Mouse (Mus musculus): ENCODE measurements around the gene Wtap.
"Not testable (repeated sequence)": the region's sequence is repeated elsewhere in the genome, so short reads cannot be mapped to it uniquely, and the experiment has no call there.

Gene Wtap

GRCm38 (mm10) chr17:12994069-12994468 is at the start of gene Wtap:
Wtap (minus strand) TSS chr17:12994169.
- no peak for DNase-seq

DNA sequence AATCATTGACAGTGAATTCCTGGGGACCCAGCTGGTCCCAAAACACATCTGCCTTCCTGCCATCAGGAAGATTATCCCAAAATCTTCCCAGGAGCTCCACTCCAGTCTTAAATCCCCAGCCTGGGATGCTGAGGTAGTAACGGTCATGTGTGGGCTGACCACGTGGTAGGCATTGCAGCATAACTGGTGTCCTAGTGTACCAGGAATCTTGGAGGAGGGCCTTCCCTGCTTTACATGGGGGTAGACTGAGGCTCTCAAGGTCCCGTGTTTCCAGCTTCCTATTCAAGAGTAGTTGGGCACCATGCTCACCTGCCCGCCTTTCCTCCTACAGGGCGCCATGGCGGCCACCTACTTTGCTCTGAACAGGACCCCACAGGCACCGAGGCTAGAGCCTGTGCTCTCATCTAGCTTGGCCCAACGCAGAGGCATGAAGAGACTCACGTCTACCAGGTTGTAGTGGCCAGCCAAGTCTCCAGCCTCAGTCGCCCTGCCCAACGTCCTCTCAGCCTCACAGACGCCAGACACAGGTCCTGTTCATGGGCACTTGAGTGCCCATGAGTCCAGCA is 42.7 kb upstream of the Wtap start:
- not testable (repeated sequence) for DNase-seq

GRCm38 (mm10) chr17:13013316-13013715 is 19.3 kb upstream of the Wtap start:
- no peak for DNase-seq

GRCm38 (mm10) chr17:13009887-13010286 is 15.9 kb upstream of the Wtap start:
- DNase-seq = no peak

DNA sequence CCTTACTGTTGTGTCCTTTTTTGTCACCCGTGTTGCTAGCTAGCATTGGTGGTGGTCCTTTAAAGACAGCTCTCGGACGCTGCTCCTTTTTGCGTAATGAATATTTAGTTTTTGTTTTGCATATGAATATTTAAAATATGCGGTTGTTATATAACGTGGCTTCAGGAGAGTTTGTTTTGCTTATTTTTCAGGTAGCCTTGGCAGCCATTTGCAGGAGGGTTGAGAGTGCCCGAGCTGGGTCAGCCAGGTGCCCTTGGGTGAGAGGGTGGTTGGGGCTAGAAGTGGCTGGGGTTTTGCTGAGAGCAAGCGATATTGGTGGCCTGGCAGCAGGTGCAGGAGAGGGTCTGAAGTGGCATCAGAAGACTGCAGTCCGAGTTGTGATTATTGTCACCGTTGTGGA is 14.6 kb upstream of the Wtap start:
- no peak for DNase-seq

GRCm38 (mm10) chr17:13007730-13008425 is 13.9 kb upstream of the Wtap start:
- DNase-seq = peak; percentile 99

- DNase-seq = no peak
Measured at GRCm38 (mm10) chr17:13006984-13007383, 13.0 kb upstream of the Wtap start.

- DNase-seq = not testable (repeated sequence)
Measured at GRCm38 (mm10) chr17:13006546-13006945, 12.6 kb upstream of the Wtap start, which contains the start of gene Sod2. Sod2 (plus strand) TSS chr17:13006846.

DNA sequence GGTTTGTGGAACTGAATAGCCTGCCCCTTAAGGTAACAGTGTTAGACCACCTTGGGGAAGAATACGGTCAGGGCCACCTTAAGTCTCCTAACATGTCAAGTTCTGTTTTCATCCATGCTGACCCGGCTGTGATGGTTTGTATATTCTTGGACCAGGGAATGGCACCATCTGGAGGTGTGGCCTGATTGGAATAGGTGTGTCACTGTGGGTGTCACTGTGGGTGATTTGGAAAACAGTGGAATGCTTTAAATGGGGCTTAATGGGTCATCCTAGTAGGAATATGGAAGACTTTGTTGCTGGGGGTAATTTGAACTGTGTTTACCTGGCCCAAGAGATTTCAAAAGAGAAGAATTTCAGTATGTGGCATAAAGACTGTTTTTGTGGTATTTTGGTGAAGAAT is 10.5 kb upstream of the Wtap start:
- DNase-seq = not testable (repeated sequence)

DNA sequence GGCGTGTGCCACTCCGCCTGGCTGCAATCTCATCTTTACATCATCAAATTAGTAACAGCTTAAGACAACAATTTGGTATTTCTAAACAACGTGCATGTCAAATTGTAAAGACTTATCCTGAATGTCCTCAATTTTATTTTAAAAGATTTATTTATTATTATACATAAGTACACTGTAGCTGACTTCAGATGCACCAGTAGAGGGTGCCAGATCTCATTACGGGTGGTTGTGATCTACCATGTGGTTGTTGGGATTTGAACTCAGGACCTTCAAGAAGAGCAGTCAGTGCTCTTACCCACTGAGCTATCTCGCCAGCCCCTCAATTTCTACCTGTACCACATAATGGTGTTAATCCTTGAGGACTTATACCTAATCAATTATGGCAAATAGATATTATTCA is 8.3 kb upstream of the Wtap start:
- not testable (repeated sequence) for DNase-seq

- no peak for DNase-seq
Measured at GRCm38 (mm10) chr17:12999069-12999468, 5.1 kb upstream of the Wtap start.

DNA sequence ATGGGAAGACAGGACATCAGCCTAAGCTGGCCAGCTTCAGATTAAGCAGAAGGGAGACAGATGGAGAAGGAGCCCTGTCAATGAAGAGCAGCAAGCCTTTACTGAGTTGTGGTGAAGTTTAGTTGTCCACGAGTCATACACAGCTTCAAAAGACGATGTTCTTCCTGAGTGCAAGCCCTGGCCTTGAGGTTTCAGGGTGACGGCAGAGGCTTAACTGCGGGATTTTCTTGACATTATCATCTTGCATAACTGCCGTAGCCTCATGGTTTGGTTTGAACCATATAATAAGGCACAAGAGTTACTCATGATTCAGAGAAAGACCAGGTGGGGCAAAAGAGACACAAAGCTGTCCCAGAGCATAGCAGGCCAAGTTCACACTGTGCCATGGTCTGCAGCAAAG is 3.9 kb upstream of the Wtap start:
- no peak for DNase-seq

GRCm38 (mm10) chr17:12996345-12996744 is 2.4 kb upstream of the Wtap start:
- peak; percentile 52 for DNase-seq

GRCm38 (mm10) chr17:12992470-12992991 is 1.4 kb downstream of the Wtap start:
- DNase-seq = peak; percentile 93

- peak; percentile 88 for DNase-seq
Measured at GRCm38 (mm10) chr17:12991635-12992358, 2.2 kb downstream of the Wtap start.

- no peak for DNase-seq
Measured at GRCm38 (mm10) chr17:12991194-12991634, 2.8 kb downstream of the Wtap start.

DNA sequence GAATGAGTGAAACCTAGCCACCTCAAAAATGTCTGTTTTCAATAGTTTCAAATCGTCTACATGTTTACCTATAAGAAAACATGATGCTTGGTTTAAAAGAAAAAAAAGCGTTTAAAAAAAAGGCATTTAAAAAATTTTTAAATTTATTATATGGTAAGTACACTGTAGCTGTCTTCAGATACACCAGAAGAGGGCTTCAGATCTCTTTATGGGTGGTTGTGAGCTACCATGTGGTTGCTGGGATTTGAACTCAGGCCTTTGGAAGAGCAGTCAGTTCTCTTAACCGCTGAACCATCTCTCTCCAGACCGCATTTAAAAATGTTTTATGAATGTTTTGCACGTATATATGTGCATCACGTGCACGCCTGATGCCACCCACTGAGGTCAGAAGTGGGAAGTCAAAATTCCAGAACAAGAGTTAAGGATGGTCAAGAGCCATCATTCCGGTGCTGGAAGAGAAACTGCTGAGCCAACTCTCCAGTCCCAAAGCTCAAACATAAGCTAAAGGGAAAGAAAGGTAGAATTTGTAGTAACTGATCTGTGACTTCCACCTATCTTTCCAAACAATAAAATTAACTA is 3.3 kb downstream of the Wtap start:
- DNase-seq = no peak

DNA sequence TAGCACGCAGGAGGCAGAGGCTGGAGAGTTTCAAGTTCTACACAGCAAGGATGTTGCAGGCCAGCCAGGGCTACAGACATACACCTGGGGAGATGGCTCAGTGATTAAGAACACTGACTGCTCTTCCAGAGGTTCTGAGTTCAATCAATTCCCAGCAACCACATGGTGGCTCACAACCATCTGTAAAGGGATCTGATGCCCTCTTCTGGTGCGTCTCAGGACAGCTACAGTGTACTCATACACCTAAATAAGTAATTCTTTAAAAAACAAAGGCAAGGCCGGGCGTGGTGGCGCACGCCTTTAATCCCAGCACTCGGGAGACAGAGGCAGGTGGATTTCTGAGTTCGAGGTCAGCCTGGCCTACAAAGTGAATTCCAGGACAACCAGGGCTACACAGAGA is 5.9 kb downstream of the Wtap start:
- not testable (repeated sequence) for DNase-seq

DNA sequence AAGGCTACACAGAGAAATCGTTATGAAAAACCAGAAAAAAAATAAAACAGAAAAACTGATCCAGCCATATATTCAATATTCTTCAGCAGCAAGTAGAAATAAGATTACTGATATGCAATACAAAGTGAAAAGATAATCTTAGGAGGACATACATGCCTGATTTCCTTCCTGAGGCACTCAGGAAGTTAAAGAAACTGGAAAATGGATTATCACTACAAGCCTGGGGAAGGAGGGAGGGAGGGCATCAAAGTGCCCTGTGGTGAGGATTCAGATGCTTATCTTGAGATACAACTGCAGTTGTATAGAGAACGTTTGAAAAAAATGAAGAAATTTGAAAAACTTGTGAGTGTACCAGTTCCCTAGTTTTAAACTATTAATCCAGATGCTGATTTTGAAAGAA is 10.0 kb downstream of the Wtap start:
- DNase-seq = no peak

- no peak for DNase-seq
Measured at GRCm38 (mm10) chr17:12978546-12978945, 15.4 kb downstream of the Wtap start.

DNA sequence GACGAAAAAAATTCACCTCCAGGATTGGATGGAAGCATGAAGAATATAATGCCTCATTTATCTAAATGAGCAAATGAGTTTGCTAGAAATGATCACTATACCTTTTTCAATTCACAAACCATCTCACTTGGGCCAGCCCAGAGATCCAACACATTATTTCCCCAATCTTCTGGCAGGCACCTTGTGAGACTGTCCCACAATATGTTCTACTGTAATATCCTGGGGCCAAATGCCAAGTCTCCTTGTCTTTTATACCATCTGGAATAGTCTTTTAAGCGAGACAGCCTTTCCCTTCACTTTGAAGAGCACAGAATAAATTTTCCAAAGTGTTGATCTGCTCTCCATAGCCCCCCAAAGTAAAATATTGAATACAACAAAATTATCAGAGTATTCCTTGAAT is 20.1 kb downstream of the Wtap start:
- DNase-seq = no peak

DNA sequence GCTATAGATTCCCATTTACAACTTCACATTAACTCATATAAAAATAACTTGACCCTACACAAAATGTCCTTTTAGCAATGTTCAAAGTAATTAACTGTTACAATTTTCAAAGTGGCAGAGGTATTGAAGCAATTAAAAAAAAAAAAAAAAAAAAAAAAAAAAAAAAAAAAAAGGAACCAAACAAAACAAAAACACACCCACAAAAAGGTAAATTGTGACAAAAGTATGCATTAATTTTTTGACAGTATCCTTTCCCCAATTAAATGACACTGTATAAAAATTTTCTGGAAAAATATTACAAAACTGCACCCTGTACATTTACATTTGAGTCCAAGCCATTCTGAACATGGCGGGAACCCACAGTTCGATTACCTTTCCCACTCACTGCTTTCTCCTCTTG is 26.8 kb downstream of the Wtap start:
- DNase-seq = no peak

DNA sequence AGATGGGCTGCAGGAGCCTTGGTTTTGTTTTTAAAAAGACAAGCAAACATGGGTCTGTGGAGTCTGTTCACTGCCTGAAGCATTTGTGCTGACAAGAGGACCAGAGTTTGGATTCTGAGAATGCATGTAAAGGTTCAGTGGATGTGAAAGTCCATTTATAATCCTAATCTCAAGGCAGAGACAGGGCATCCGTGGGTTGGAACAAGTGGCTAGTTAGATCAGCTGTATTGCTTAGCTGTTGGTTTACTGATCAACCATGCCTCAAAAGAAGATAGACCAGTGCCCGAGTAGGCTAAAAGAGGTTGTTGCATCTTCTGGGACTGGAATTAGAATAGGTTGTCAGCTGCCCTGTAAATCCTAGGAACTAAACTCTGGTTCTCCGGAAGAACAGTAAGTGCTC is 30.5 kb downstream of the Wtap start:
- no peak for DNase-seq

Data from right cerebral cortex, postnatal 25 days (tissue).